Mouse (Mus musculus) natural killer cell, adult 2 months (primary cell): ENCODE results near the gene Itgb8.

Source experiments
- DNase-seq, 2 experiments: peaks; one replicate each; pipeline ENCODE4 v3.0.0; 2022; ENCODE audit warnings: low spot score in 2 of 2

Gene Itgb8

GRCm38 (mm10) chr12:119146031-119146430, 92.6 kb downstream of the Itgb8 start:
- no peak for DNase-seq

DNA sequence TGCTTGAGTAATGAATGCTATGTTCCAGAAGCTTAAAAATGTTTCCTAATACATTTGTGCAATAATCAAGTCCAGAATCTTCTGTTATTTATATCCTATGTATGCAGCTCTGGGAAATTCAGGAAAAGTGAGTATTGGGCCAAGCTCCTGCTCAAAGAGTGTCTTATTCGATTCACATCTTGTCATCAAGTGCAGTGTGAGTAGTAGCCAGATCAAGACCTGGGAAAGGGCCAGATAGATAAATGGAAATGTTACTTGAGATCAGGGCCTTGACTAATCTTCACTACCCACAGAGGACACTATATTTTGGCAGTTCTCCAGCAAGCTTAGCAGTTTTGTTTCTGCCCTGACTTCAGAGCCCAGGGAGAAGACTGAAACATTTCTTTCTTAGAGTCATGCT, 100.7 kb downstream of the Itgb8 start:
- no peak for DNase-seq

- DNase-seq = peak in 1 of 2 experiments; percentile 13
Observed at GRCm38 (mm10) chr12:119113522-119114135, 125.0 kb downstream of the Itgb8 start.

DNA sequence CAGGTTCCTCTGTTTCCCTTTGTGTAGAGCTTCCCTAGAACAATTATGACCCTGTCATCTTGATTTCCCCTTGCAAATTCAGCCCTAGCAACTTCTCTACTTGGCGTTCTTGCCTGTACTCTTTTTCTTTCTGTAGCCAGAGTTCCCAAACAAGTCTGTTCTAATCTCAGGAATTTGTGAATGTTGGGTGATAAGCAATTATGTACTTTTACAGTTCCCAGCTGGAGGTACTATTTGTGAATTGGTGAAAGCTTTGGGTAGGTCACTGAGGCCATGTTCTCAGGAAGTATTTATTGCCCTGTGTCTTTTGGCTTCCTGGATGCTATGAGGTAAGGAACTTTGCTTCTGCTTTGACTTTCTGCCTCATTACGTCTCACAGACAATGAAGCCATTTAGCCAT, 128.5 kb downstream of the Itgb8 start:
- no peak for DNase-seq
